Mouse (Mus musculus) small intestine, adult 2 months (tissue): ENCODE measurements around the gene Rasa3.

Experiments used
- CTCF ChIP-seq: fragments of 200-500 bp; IDR thresholded peaks from 2 replicates; pipeline ENCODE4 v1.5.1; 2012; ENCODE audit warnings: low read depth, mild to moderate bottlenecking, control low read depth, inconsistent platforms, low read length, moderate library complexity, mixed read lengths; ENCODE audit not compliant: insufficient replicate concordance, insufficient read length; ENCODE audit errors: extremely low read depth
- POLR2A ChIP-seq: fragments of 200-500 bp; IDR thresholded peaks from 2 replicates; pipeline ENCODE4 v1.6.1; 2012; ENCODE audit warnings: low read depth, mild to moderate bottlenecking, control low read depth, inconsistent platforms, low read length, moderate library complexity

- no peak for TF ChIP-seq CTCF
- TF ChIP-seq POLR2A = no peak
Measured at GRCm38 (mm10) chr8:13725722-13726121, 48.3 kb upstream of the Rasa3 start.
